Mouse (Mus musculus) layer of hippocampus, postnatal 14 days (tissue): ENCODE results near the gene Iqck. TPM values are rescaled to one million over a fixed set of nuclear protein-coding genes. Genes with fewer than 3 reads are reported as not detected.
A peak's percentile ranks its signal among the peaks of the same experiment; 100 is the strongest.

Experiments used
- DNase-seq, 2 experiments: peaks; one replicate each; pipeline ENCODE4 v3.0.0; 2021 to 2022; ENCODE audit warnings: low spot score in 2 of 2, mixed read lengths in 1 of 2
- long read RNA-seq, 2 experiments: library from polyadenylated mRNA; stranded (forward); transcript quantifications; one replicate each; pipeline ENCODE4 v2.0.0; 2021
- total RNA-seq, 2 experiments: library from RNA; stranded (reverse); gene quantifications; 2 replicates each; pipeline ENCODE4 v1.2.3; 2021

The Iqck gene
- total RNA-seq, result 1 to 10 TPM; 3.6 to 3.7 TPM
- long read RNA-seq, experiment 1, transcript Iqck-206 (1 exons, 2,891 nt), result major isoform, 6 of 11 reads
- long read RNA-seq, experiment 1, partial matches to known transcripts, result 1 of 11 reads
- long read RNA-seq, experiment 1, other reads (novel, unspliced or antisense), result 2 of 11 reads
- long read RNA-seq, experiment 2, partial matches to known transcripts, result 0 of 7 reads
- long read RNA-seq, experiment 2, other reads (novel, unspliced or antisense), result 1 of 7 reads

- DNase-seq, result peak; percentile 86 to 94
These were observed at the start of gene Iqck for GRCm38 (mm10) chr7:118855171-118855876. Gene Iqck (plus strand): TSS chr7:118855752.

GRCm38 (mm10) chr7:118806631-118807411 is 48.7 kb upstream of the Iqck start:
- no peak for DNase-seq

- DNase-seq, result no peak
These were observed 47.7 kb upstream of the Iqck start for GRCm38 (mm10) chr7:118807899-118808298.

GRCm38 (mm10) chr7:118811407-118812106 is 44.0 kb upstream of the Iqck start:
- no peak for DNase-seq

- no peak for DNase-seq
These were observed 42.0 kb upstream of the Iqck start for GRCm38 (mm10) chr7:118813592-118813991.

GRCm38 (mm10) chr7:118816275-118816674 is 39.3 kb upstream of the Iqck start:
- no peak for DNase-seq

- no peak for DNase-seq
These were observed 37.8 kb upstream of the Iqck start for GRCm38 (mm10) chr7:118817741-118818140.

- no peak for DNase-seq
These were observed 35.9 kb upstream of the Iqck start for GRCm38 (mm10) chr7:118819666-118820065.

GRCm38 (mm10) chr7:118821356-118821755 is 34.2 kb upstream of the Iqck start:
- no peak for DNase-seq

GRCm38 (mm10) chr7:118821887-118822556 is 33.5 kb upstream of the Iqck start:
- no peak for DNase-seq

- no peak for DNase-seq
These were observed 31.1 kb upstream of the Iqck start for GRCm38 (mm10) chr7:118824451-118824850.

GRCm38 (mm10) chr7:118827975-118828416 is 27.6 kb upstream of the Iqck start:
- no peak for DNase-seq

GRCm38 (mm10) chr7:118837901-118838300 is 17.7 kb upstream of the Iqck start:
- DNase-seq, result no peak

GRCm38 (mm10) chr7:118841030-118841745 is 14.4 kb upstream of the Iqck start:
- DNase-seq, result peak in 1 of 2 experiments; percentile 61

- no peak for DNase-seq
These were observed 13.8 kb upstream of the Iqck start for GRCm38 (mm10) chr7:118841796-118842195.

GRCm38 (mm10) chr7:118842938-118843337 is 12.6 kb upstream of the Iqck start:
- no peak for DNase-seq

- no peak for DNase-seq
These were observed 10.4 kb upstream of the Iqck start for GRCm38 (mm10) chr7:118845141-118845540.

- DNase-seq, result no peak
These were observed 9.2 kb upstream of the Iqck start for GRCm38 (mm10) chr7:118846329-118846728.

- no peak for DNase-seq
These were observed 6.8 kb upstream of the Iqck start for GRCm38 (mm10) chr7:118848796-118849195.
